Mouse (Mus musculus) midbrain, postnatal 0 days (tissue): ENCODE results near the gene Serpinh1. TPM values are rescaled to one million over a fixed set of nuclear protein-coding genes. Genes with fewer than 3 reads are reported as not detected.

ENCODE experiments used
- ATAC-seq: fragments of 200-750 bp; cut with Nextera tagmentation; 2 replicates; pipeline ENCODE4 v1.8.0; 2017; ENCODE audit warnings: moderate number of reproducible peaks, mild to moderate bottlenecking, moderate TSS enrichment, moderate library complexity; ENCODE audit not compliant: low FRiP score
- DNase-seq: peaks from one replicate; pipeline ENCODE4 v3.0.0-alpha.2; 2015; ENCODE audit warnings: low spot score
- H3K27ac ChIP-seq: fragments of 300-500 bp; sonication (generic); 2 replicates; pipeline ENCODE4 v1.5.1; 2014; ENCODE audit warnings: low read depth, mild to moderate bottlenecking, low read length, mixed read lengths
- H3K27me3 ChIP-seq: fragments of 300-500 bp; sonication (generic); 2 replicates; pipeline ENCODE4 v1.6.1; 2014; ENCODE audit warnings: low read length, control low read depth, mixed read lengths; ENCODE audit not compliant: insufficient read depth
- H3K36me3 ChIP-seq: fragments of 300-500 bp; sonication (generic); 2 replicates; pipeline ENCODE4 v1.6.1; 2014; ENCODE audit warnings: low read length, control low read depth, mixed read lengths; ENCODE audit not compliant: insufficient read depth
- H3K4me1 ChIP-seq: fragments of 300-500 bp; sonication (generic); 2 replicates; pipeline ENCODE4 v1.6.1; 2014; ENCODE audit warnings: mild to moderate bottlenecking, control low read depth, antibody characterized with exemption, low read length, mixed read lengths; ENCODE audit not compliant: insufficient read depth
- H3K4me2 ChIP-seq: fragments of 300-500 bp; sonication (generic); 2 replicates; pipeline ENCODE4 v1.6.1; 2014; ENCODE audit warnings: low read depth, mild to moderate bottlenecking, low read length, mixed read lengths; ENCODE audit not compliant: poor library complexity, severe bottlenecking
- H3K4me3 ChIP-seq: fragments of 300-500 bp; sonication (generic); 2 replicates; pipeline ENCODE4 v1.5.1; 2014; ENCODE audit warnings: low read depth, mild to moderate bottlenecking, low read length, moderate library complexity
- H3K9ac ChIP-seq: fragments of 300-500 bp; sonication (generic); replicated peaks from 2 replicates; pipeline ENCODE4 v1.6.1; 2014; ENCODE audit warnings: mild to moderate bottlenecking, low read length, moderate library complexity, mixed read lengths; ENCODE audit not compliant: poor library complexity, severe bottlenecking
- H3K9me3 ChIP-seq: fragments of 300-500 bp; sonication (generic); 2 replicates; pipeline ENCODE4 v1.6.1; 2016; ENCODE audit warnings: low read length, control low read depth
- CTCF ChIP-seq: IDR thresholded peaks from 2 replicates; pipeline ENCODE4 v1.5.1; 2016; ENCODE audit warnings: antibody characterized with exemption, mild to moderate bottlenecking
- WGBS: fragments of 180-500 bp; shearing (Covaris S2); extraction: QIAGEN DNeasy Blood & Tissue Kit; methylation state at CpG from one replicate; pipeline ENCODE4 v1.1.7; 2014; 5-methylcytosine and 5-hydroxymethylcytosine counted together
- polyA plus RNA-seq: library from polyadenylated mRNA; unstranded; fragments of >200 nt; fragmentation: Nextera tagmentation; extraction: Ambion mirVana; gene quantifications from 2 replicates; pipeline ENCODE4 v1.2.1, GENCODE M21; 2015
- total RNA-seq: library from RNA; depleted of rRNA; stranded (reverse); fragments of >200 nt; gene quantifications from 2 replicates; pipeline ENCODE4 v1.2.3, GENCODE M21; 2014

The Serpinh1 gene
- total and polyA plus RNA-seq, 2 experiments from 2014 or later = 114 to 160 TPM

DNA sequence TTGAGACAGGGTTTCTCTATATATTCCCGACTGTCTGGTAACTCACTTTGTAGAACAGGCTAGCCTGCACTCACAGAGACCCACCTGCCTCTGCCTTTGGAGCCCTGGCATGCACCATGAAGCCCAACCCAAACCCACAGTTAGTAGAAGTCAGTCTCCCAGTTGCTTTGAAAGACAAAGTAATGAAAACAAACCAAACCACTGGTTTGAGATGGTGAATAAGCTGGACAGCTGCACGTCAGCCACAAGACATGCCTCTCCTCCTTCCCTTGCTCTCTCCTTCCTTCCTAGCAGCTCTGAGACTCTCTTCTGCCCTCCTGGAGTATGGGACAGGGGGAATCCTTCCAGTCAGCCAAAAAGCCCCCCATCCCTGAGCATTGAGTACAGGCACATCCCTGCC, 9.1 kb upstream of the Serpinh1 start:
- Histone ChIP-seq H3K4me2 (no peak overlapping the region), H3K27me3 (no peaks in the 10 kb centered on the region), H3K36me3 (no peaks in the 10 kb centered on the region), H3K9me3 (no peaks in the 10 kb centered on the region), H3K4me3 (no peak overlapping the region), H3K4me1 (peaks cover 5% of the 10 kb centered on the region; the same call in 1 of the 2 replicates), H3K27ac (no peak overlapping the region), H3K9ac (no peak overlapping the region)
- WGBS = 92% methylated on average over 2 of the region's 2 CpGs
- ATAC-seq (no peak), DNase-seq (no peak)
- TF ChIP-seq CTCF = no peak

DNA sequence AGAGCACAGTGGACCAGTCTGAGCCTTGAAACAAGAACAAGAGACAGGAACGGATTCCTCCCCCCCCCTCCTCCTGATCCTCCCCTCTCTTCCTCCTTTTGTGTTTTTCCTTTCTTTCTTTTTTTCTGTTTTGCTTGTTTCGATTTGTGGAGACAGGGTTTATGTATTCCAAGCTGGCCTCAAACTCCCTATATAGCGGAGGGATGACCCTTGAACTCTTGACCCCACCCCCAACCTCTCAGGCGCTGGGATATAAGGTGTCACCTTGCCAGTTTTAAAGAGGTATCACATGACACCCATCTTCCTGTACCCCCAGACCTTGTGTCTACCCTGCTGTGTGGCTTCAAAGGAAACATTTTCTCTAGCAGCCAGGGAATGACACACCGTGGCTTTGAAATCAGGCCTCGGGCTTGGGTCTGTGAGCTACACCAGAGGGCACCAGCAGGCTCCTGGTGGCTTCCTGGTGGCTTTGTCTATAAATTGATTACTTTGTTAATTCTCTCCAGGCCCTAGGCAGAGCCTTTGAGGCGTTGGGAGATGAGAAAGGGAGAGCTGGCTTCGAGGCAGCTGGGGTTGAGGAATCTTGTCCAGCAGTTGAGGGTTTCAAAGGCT, 7.9 kb upstream of the Serpinh1 start:
- peaks cover 14% of the 10 kb centered on the region for H3K4me1 ChIP-seq
- H3K9ac ChIP-seq = no peak overlapping the region
- peak overlapping the region; percentile 86 for H3K27ac ChIP-seq
- DNase-seq (no peak), ATAC-seq (no peak)
- TF ChIP-seq CTCF = no peak
- no peak overlapping the region for H3K4me2 ChIP-seq
- H3K4me3 ChIP-seq = no peak overlapping the region
- H3K36me3 ChIP-seq = no peaks in the 10 kb centered on the region
- no peaks in the 10 kb centered on the region for H3K9me3 ChIP-seq
- WGBS = 18% methylated on average over 8 of the region's 8 CpGs
- no peaks in the 10 kb centered on the region for H3K27me3 ChIP-seq

DNA sequence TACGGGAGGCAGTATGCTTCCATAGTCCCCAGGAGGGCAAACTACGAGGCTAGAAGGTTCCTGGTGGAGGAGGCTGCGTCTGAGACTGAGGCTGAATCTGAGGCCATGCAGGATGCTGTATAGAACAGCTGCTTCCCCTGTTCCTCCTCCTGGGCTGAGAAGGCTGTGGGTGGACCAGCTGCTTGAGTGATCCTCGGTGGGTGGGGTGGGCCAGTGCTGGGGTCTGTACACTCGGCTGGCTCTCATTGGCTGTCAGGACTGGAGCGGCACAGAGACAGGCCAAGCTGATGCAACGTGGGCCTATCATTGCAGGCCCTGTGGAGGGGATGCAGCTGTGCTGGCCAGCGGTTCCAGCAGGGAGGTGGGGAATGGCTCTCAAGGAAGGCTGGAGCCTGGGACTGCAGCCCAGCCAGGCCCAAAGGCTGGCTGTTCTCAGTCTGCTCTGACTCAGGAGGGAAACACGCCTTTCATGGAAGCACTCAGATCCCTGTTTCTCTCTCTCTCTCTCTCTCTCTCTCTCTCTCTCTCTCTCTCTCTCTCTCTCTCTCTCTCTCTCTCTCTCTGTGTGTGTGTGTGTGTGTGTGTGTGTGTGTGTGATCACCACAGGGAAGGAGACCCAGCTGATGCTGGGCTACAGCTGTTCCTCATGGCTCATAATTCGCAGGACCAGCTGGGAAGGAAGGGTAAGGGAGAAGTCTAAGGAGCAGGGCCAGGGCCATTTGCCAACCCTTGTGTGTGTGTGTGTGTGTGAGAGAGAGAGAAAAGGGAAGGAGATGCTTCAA, 7.2 kb upstream of the Serpinh1 start:
- Histone ChIP-seq H3K4me1 (peaks cover 20% of the 10 kb centered on the region), H3K4me2 (no peak overlapping the region), H3K36me3 (no peaks in the 10 kb centered on the region), H3K9ac (peak overlapping the region; percentile 44), H3K9me3 (no peaks in the 10 kb centered on the region), H3K4me3 (no peak overlapping the region), H3K27ac (peak overlapping the region; percentile 86), H3K27me3 (no peaks in the 10 kb centered on the region)
- TF ChIP-seq CTCF = no peak
- ATAC-seq = peak; percentile 96
- 6% methylated on average over 10 of the region's 10 CpGs for WGBS
- peak; percentile 94 for DNase-seq

DNA sequence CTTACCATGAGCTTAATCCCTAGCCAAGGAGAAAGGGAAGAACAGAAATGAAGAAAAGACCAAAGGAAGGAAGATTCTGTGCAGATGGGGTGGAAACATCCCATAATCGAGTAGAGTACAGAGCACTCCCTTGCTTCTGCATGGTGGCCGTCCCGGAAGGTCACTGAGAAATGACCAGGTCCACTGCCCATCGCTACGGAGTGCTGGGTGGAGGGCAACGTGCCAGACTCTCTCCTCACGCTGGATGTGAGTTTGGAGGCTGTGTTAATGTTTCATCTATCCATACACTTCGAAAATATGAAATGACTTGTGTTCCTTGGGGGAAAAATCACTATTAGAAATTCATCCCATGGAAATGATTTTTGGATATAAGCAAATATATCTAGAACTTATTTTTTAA, 5.3 kb upstream of the Serpinh1 start:
- no peak overlapping the region for H3K4me2 ChIP-seq
- no peaks in the 10 kb centered on the region for H3K9me3 ChIP-seq
- ATAC-seq (no peak), DNase-seq (no peak)
- H3K27me3 ChIP-seq = no peaks in the 10 kb centered on the region
- no peak overlapping the region for H3K27ac ChIP-seq
- peaks cover 23% of the 10 kb centered on the region for H3K4me1 ChIP-seq
- no peak for TF ChIP-seq CTCF
- H3K9ac ChIP-seq = no peak overlapping the region
- no peaks in the 10 kb centered on the region for H3K36me3 ChIP-seq
- WGBS = 86% methylated on average over 8 of the region's 8 CpGs
- H3K4me3 ChIP-seq = no peak overlapping the region

DNA sequence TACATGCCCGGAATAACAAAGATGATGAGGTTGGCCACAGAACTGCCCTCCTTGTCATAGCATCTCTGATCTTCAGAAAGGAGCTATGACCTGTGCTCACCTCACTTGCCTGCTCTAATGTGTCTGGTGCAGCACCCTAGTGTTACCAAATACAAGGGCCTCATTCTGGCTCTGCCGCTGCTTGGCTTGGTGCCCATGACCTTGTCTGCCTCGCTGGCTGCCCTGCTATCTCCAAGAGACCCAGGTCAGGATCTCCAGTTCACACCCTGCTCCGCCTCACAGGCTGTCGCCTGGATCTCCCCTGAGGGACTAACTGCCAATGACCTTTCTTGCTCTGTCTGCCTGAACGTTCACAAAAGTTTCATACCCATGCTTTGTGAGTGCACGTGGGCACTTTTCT, 4.2 kb upstream of the Serpinh1 start:
- Histone ChIP-seq H3K4me1 (peaks cover 23% of the 10 kb centered on the region), H3K9ac (no peak overlapping the region), H3K36me3 (no peaks in the 10 kb centered on the region), H3K4me3 (no peak overlapping the region), H3K27ac (no peak overlapping the region), H3K9me3 (no peaks in the 10 kb centered on the region), H3K4me2 (no peak overlapping the region), H3K27me3 (no peaks in the 10 kb centered on the region)
- DNase-seq (no peak), ATAC-seq (no peak)
- 59% methylated on average over 7 of the region's 7 CpGs for WGBS
- TF ChIP-seq CTCF = no peak

DNA sequence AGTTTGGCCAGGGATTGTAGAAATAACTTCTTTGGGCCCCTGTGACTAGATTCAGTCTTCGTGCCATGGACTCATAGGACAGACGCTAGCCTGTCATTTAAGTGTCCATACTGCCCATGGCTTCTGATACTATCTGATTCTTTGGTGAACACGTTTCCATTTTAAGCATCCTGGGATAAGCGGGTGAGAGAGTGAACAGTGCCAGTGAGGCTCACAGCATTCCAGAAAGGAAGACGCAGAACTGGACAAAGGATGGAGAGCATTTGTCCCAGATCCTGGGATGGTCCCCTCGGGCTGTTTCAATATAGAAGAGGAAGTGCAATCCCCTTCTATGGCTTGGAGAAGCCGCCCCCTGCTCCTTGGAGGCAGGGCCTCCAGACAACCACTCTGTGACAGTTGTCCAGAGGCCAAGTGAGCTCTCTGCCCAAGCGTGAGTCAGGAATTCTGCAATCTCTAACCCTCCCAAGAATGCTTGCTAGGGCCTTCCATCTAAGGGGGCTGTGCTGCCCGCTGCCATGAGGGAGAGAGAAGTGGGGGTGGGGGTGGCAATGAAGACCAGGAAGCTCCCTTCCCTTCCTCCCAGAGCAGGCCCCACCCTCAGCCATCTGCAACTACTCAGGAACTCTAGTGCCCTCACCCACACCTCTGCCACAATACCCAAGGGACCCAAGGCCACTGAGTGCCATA, 3.3 kb upstream of the Serpinh1 start:
- 32% methylated on average over 9 of the region's 9 CpGs for WGBS
- ATAC-seq = no peak
- no peaks in the 10 kb centered on the region for H3K36me3 ChIP-seq
- no peaks in the 10 kb centered on the region for H3K27me3 ChIP-seq
- 0 out of 2 replicates have a peak overlapping the region, but pooled peaks have one; percentile 37 for H3K9ac ChIP-seq
- H3K4me3 ChIP-seq = no peak overlapping the region
- peak; percentile 43 for DNase-seq
- H3K9me3 ChIP-seq = no peaks in the 10 kb centered on the region
- peaks cover 25% of the 10 kb centered on the region for H3K4me1 ChIP-seq
- no peak overlapping the region for H3K4me2 ChIP-seq
- H3K27ac ChIP-seq = peak overlapping the region; percentile 63
- no peak for TF ChIP-seq CTCF
